Mouse (Mus musculus): ENCODE data around the gene Psmd11.
"Not testable (repeated sequence)": the region's sequence is repeated elsewhere in the genome, so short reads cannot be mapped to it uniquely, and the experiment has no call there.

The Psmd11 gene

DNA sequence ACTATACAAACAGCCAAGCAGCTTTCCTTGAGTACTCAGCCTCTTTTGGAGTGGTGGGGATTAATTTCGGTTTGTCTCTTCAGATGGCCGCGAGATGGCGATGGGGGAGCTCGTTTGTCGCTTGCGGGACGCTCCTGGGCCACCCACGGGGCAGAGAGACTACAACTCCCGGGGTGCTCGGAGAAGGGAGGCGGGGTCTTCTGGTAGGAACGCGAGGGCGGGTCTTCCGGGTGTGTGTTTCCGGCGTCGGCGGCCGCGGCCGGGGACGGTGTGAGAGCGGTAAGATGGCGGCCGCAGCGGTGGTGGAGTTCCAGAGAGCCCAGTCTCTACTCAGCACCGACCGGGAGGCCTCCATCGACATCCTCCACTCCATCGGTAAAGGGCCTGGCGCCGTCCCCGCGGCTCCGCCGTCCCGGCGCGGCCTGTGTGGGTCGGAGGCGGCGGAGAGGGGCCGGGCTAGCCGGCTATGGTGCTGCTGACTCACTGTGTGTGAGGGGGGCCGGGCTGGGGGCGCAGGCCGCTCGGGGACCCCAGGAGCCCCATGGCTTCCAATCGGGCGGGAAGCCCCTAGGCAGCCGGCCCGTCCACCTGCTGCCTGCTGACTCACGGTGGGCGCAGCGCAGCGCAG lies at the start of gene Psmd11:
Psmd11 (plus strand) TSS at position 235 of the 628 bp plus-strand sequence.
- peak; percentile 96 for DNase-seq (ENCODE audit: low read depth, low spot score)

GRCm38 (mm10) chr11:80379184-80379583 lies 49.2 kb upstream of the Psmd11 start:
- not testable (repeated sequence) for DNase-seq (ENCODE audit: low read depth, low spot score)

DNA sequence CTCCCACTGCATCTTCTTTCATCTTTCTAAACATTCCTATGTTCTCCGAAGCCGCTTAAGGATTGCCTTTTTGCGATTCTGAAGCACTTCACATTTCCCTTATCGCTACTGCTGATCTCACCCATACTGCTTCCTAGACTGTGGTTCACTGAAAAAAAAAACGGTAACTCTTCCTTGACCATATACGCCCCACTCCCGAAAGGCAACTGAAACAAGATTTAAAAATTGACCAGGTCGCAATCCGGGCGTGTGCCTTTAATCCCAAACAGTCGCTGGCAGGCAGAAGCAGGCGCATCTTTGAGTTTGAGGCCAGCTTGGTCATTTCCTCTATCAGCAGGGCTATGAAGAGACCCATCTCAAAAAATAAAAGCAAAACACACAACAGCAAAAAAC lies 45.8 kb upstream of the Psmd11 start:
- DNase-seq (ENCODE audit: low read depth, low spot score): peak; percentile 33

GRCm38 (mm10) chr11:80383019-80383625 lies 45.3 kb upstream of the Psmd11 start, which contains the start of gene Zfp207:
Zfp207 (plus strand) TSS chr11:80383279.
- DNase-seq (ENCODE audit: low read depth, low spot score): peak; percentile 95

GRCm38 (mm10) chr11:80383626-80384046 lies 44.8 kb upstream of the Psmd11 start:
- DNase-seq (ENCODE audit: low read depth, low spot score): no peak

DNA sequence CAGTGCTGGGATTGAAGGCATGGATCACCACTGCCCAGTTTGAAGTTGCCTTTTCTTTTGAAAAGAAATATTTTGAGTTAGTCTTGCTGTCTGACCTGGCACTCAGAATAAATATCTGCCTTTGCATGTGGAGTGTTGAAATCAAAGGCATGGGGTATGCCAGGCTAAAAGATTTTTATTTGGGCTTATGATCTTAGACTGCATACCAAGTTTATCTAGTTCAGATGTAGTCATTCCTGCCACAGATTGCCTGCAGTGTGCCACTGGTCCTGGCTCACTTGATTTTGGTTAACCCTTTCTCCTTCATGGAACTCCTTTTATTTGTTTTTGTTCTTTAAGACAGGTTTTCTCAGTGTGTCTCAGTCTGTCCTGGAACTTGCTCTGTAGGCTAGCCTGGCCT lies 44.0 kb upstream of the Psmd11 start:
- DNase-seq (ENCODE audit: low read depth, low spot score): no peak

DNA sequence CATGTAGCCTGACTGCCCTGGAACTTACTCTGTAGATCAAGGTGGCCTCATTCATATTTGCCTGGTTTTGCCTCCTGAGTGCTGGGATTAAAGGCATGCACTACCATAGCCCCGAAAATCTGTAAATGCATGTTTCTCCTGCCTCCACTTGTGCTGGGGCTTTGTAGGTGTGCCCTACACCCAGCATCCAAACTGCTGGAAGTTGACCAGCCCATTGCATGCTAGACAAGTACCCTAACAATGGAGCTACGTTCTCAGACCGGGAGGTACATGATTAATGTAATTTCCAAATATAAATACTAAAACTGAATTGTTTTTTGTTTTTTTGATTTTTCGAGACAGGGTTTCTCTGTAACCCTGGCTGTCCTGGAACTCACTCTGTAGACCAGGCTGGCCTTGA lies 43.4 kb upstream of the Psmd11 start:
- DNase-seq (ENCODE audit: low read depth, low spot score): no peak

DNA sequence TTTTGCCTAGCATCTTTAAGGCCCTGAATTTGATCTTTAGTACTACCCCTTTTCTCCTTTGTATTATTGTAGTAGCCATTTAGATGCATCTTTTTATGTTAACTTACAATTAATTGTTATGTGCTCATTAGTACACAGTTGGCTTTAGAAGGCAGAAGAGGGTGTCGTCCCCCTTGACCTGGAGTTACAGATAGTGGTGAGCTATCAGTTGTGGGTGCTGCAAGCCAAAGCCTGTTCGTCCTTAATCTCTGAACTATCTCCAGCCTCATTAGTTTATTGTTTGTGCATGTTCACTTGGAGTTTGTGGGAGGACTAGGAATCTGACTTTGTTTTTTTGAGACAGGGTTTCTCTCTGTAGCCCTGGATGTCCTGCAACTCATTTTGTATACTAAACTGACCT lies 41.6 kb upstream of the Psmd11 start:
- DNase-seq (ENCODE audit: low read depth, low spot score): no peak

DNA sequence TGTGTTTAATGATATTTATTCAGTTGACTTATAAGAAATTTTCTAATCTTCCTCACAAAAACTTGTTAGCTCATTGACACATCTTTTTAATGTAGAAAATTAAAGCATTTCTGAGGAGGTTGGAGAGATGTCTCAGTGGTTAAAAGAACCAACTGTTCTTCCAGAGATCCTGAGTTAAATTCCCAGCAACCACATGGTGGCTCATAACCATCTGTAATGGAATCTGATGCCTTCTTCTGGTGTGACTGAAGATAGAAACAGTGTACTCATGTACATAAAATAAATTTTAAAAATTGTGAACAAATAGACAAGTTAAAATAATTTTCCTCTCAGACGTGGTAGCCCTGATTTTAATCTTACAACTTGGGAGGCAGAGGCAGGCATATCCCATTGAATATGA lies 38.5 kb upstream of the Psmd11 start:
- no peak for DNase-seq (ENCODE audit: low read depth, low spot score)

GRCm38 (mm10) chr11:80391407-80392120 lies 36.9 kb upstream of the Psmd11 start:
- DNase-seq (ENCODE audit: low read depth, low spot score): no peak

DNA sequence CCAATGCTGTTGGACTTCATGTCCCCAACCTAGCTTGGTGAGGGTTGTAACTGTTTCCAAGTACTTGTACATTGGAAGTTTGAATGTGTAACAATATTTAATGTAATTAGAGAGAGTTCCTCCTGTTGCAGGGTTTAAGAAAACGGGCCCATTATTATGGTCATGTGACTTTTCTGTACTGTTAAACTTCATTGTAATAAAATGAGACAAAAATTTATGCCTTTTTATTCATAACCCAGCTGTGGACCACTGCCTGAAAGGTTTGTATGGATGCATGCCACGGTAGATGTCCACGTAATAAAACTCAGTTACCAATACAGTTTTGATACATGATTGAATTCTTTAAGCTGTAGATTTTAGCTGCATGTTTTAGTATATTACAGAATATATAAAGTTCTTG lies 32.5 kb upstream of the Psmd11 start:
- DNase-seq (ENCODE audit: low read depth, low spot score): no peak

DNA sequence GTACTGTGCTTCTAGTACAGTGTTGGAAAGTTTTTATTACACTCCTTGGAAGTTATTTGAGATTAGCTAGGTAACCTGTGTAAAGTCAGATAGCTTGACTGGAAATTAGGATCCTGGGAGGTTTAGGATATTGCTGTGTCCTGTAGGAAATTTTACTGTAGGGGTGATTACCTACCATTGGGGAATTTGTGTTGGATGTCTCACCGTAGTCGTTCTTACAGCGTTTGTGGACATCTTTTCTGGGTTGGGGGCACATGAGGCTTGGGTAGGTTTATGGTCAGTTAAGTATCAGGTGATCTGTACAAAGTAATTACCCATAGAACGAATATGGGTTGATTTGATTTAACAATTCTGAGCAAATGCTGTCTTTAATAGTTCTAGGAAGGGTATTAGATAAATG lies 31.8 kb upstream of the Psmd11 start:
- DNase-seq (ENCODE audit: low read depth, low spot score): no peak

DNA sequence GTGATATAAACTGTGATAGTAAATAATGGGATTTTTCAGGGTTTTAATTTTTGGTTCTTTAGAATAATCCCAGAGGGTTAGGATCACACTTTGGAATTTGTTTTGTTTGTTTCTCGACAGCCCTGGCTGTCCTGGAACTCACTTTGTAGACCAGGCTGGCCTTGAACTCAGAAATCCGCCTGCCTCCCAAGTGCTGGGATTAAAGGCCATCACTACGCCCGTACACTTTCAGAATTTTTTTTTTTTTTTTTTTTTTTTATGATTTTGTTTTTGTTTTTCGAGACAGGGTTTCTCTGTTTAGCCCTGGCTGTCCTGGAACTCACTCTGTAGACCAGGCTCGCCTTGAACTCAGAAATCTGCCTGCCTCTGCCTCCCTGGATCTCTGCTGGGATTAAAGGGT lies 20.5 kb upstream of the Psmd11 start:
- DNase-seq (ENCODE audit: low read depth, low spot score): not testable (repeated sequence)

- no peak for DNase-seq (ENCODE audit: low read depth, low spot score)
Observed at GRCm38 (mm10) chr11:80410377-80410776, 18.0 kb upstream of the Psmd11 start.

- DNase-seq (ENCODE audit: low read depth, low spot score): no peak
Observed at GRCm38 (mm10) chr11:80417085-80417484, 11.3 kb upstream of the Psmd11 start.

DNA sequence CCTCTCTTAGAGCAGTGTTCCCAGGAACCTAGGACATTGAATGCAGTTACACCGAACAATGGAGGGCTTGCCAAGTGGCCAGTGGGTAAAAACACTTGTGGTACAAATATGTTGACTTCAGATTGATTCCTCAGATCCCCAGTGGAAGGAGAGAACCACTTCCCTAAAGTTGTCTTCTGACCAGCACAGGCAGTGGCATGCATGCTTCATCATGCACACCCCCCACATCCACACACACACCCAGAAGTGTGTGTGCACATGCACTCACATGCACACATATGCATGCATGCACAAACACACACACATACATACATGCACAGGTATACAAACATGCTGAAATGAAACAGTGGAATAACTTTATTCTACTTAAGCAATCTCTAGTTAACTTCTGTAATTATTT lies 8.7 kb upstream of the Psmd11 start:
- DNase-seq (ENCODE audit: low read depth, low spot score): no peak

GRCm38 (mm10) chr11:80420202-80420984 lies 8.0 kb upstream of the Psmd11 start:
- DNase-seq (ENCODE audit: low read depth, low spot score): no peak

GRCm38 (mm10) chr11:80421421-80422047 lies 6.9 kb upstream of the Psmd11 start:
- DNase-seq (ENCODE audit: low read depth, low spot score): no peak

DNA sequence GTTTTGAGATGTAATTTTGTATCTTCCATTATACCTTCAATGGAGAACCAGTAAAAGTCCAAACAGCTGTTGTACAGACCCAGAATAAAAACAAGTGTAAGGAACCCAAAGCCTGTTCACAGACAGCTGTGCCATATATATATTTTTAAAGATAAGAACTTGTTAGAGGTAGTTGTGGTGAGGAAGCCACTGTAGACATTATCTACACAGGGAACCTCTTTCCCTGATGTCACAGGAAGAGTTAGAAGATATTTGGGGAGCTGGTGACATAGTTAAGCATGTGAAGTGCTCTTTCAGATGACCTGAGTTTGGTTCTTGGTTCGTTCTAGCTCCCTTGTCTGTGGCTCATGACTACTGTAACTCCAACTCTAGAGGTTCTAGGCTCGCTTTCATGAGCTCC lies 3.7 kb upstream of the Psmd11 start:
- no peak for DNase-seq (ENCODE audit: low read depth, low spot score)

DNA sequence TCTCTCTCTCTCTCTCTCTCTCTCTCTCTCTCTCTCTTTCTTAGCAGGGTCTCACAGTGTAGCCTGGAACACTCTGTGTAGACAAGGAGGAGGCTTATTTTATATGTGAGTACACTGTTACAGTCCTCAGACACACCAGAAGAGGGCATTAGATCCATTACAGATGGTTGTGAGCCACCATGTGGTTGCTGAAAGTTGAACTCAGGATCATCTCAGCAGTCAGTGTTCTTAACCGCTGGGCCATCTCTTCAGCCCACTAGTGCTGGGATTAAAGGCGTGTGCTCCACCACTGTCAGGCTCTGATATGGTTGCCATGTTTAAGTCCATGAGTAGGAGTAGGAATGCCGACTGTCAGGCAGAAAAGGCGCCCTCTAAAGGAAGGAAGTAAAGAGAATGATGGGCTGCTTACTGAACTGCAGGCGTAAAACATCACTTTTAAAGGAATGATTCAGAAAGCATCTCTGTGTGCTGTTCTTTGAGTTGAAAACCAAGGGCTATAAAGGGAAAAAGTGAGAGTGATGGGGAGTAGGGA lies 3.1 kb upstream of the Psmd11 start:
- DNase-seq (ENCODE audit: low read depth, low spot score): no peak

DNA sequence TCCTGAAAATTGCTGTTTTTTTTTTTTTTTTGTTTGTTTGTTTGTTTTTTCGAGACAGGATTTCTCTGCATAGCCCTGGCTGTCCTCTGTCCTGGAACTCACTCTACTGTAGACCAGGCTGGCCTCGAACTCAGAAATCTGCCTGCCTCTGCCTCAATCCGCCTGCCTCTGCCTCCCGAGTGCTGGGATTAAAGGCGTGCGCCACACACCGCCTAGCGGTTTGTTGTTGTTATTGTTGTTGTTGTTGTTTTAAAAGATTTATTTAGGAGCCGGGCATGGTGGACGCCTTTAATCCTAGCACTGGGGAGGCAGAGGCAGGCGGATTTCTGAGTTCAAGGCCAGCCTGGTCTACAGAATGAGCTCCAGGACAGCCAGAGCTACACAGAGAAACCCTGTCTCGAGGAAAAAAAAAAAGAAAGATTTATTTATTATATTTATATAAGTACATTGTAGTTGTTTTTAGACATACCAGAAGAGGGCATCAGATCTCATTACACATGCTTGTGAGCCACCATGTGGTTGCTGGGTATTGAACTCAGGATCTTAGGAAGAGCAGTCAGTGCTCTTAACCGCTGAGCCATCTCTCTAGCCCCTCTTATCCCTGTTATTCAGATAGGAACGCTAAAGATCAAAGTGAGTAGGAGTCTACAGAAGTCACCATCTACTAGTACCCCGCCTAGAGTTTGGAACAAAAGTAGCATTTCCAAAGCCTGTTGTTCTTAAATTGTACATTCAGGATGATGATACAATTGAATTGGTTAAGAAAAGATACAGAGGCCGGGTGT lies 2.2 kb upstream of the Psmd11 start:
- not testable (repeated sequence) for DNase-seq (ENCODE audit: low read depth, low spot score)
